In genomic region chr5:64866331-64867050, GRCm38 (mm10) we compare ENCODE assay signal across 8 mouse cellular contexts.
DNase-seq lines count a peak whose midpoint lies in the region; ATAC-seq and TF ChIP-seq lines count a peak whose summit lies in the region.

No protein-coding gene starts in this region.

- H3K27me3 ChIP-seq in ES-Bruce4 (ENCODE audit: control insufficient read depth, insufficient read depth, low read length, poor library complexity, severe bottlenecking): no peaks in the 10 kb centered on the region
- no peaks in the 10 kb centered on the region for H3K27me3 ChIP-seq in embryonic facial prominence, embryonic 14.5 days (replicated peaks; ENCODE audit: control insufficient read depth, insufficient read depth, low read length)
- no peaks in the 10 kb centered on the region for H3K27me3 ChIP-seq in heart, embryonic 10.5 days (ENCODE audit: insufficient read depth, poor library complexity, severe bottlenecking)
- no peaks in the 10 kb centered on the region for H3K27me3 ChIP-seq in lung, embryonic 14.5 days (ENCODE audit: insufficient read depth, low read length)

- no peak for TF ChIP-seq POLR2A in ES-Bruce4 (IDR thresholded peaks at IDR 0.05; ENCODE audit: insufficient read depth, low read length)

- peak; percentile 80 for DNase-seq in adrenal gland, postnatal 25 days
- peak; percentile 94 for DNase-seq in embryonic facial prominence, embryonic 14.5 days (ENCODE audit: low spot score)
- no peak for DNase-seq in heart, embryonic 10.5 days (ENCODE audit: low spot score)
- DNase-seq in kidney, postnatal 4 days: peak; percentile 93 to 94
- DNase-seq in lung, embryonic 14.5 days: peak; percentile 96
- DNase-seq in right cerebral cortex, postnatal 36 days (ENCODE audit: low spot score in 2 of 2): peak; percentile 62 to 69

- H3K4me3 ChIP-seq in ES-Bruce4 (ENCODE audit: low read depth, low read length): peak overlapping the region; percentile 0; the same call in 1 of the 2 replicates
- H3K4me3 ChIP-seq in embryonic facial prominence, embryonic 14.5 days (ENCODE audit: low read depth, low read length): no peak overlapping the region
- H3K4me3 ChIP-seq in heart, embryonic 10.5 days: no peak overlapping the region
- no peak overlapping the region for H3K4me3 ChIP-seq in lung, embryonic 14.5 days (ENCODE audit: low read depth, low read length)

- no peak for TF ChIP-seq CTCF in ES-Bruce4 (IDR thresholded peaks at IDR 0.05; ENCODE audit: low read depth, low read length)
- peak; percentile 70 for TF ChIP-seq CTCF in lung, embryonic 14.5 days (IDR thresholded peaks at IDR 0.05; ENCODE audit: low read depth)

- H3K9ac ChIP-seq in ES-Bruce4 (ENCODE audit: low read depth, poor library complexity, severe bottlenecking): peak overlapping the region; percentile 62
- no peak overlapping the region for H3K9ac ChIP-seq in embryonic facial prominence, embryonic 14.5 days (ENCODE audit: low read depth, low read length)
- no peak overlapping the region for H3K9ac ChIP-seq in lung, embryonic 14.5 days

- H3K4me2 ChIP-seq in embryonic facial prominence, embryonic 14.5 days (ENCODE audit: low read depth, low read length): no peak overlapping the region
- no peak overlapping the region for H3K4me2 ChIP-seq in lung, embryonic 14.5 days

- H3K9me3 ChIP-seq in ES-Bruce4 (replicated peaks; ENCODE audit: control insufficient read depth, insufficient read depth, low read length, poor library complexity, severe bottlenecking): peaks cover 12% of the 10 kb centered on the region
- H3K9me3 ChIP-seq in embryonic facial prominence, embryonic 14.5 days (ENCODE audit: control insufficient read depth, low read length): no peaks in the 10 kb centered on the region
- 0 out of 2 replicates have a peak, but pooled peaks cover 2% of the 10 kb centered on the region for H3K9me3 ChIP-seq in heart, embryonic 10.5 days
- no peaks in the 10 kb centered on the region for H3K9me3 ChIP-seq in lung, embryonic 14.5 days (ENCODE audit: low read depth, low read length)

- no peaks in the 10 kb centered on the region for H3K36me3 ChIP-seq in ES-Bruce4 (ENCODE audit: control insufficient read depth, insufficient read depth, low read length, poor library complexity, severe bottlenecking)
- H3K36me3 ChIP-seq in embryonic facial prominence, embryonic 14.5 days (ENCODE audit: control insufficient read depth, insufficient read depth, low read length): no peaks in the 10 kb centered on the region
- H3K36me3 ChIP-seq in heart, embryonic 10.5 days: no peaks in the 10 kb centered on the region
- no peaks in the 10 kb centered on the region for H3K36me3 ChIP-seq in lung, embryonic 14.5 days (ENCODE audit: insufficient read depth)

- H3K27ac ChIP-seq in ES-Bruce4 (ENCODE audit: insufficient read depth, low read length): peak overlapping the region; percentile 94
- peak overlapping the region; percentile 28; the same call in 1 of the 2 replicates for H3K27ac ChIP-seq in embryonic facial prominence, embryonic 14.5 days (replicated peaks; ENCODE audit: low read depth, low read length)
- peak overlapping the region; percentile 64 for H3K27ac ChIP-seq in heart, embryonic 10.5 days
- H3K27ac ChIP-seq in lung, embryonic 14.5 days (ENCODE audit: low read depth): no peak overlapping the region

- peaks cover 8% of the 10 kb centered on the region for H3K4me1 ChIP-seq in ES-Bruce4 (ENCODE audit: control insufficient read depth, insufficient read depth, low read length)
- peaks cover 26% of the 10 kb centered on the region for H3K4me1 ChIP-seq in embryonic facial prominence, embryonic 14.5 days (ENCODE audit: control insufficient read depth, insufficient read depth, low read length)
- H3K4me1 ChIP-seq in heart, embryonic 10.5 days: peaks cover 15% of the 10 kb centered on the region
- H3K4me1 ChIP-seq in lung, embryonic 14.5 days (ENCODE audit: insufficient read depth): peaks cover 7% of the 10 kb centered on the region

- no peak for ATAC-seq in embryonic facial prominence, embryonic 14.5 days (ENCODE audit: low read depth)
- ATAC-seq in lung, embryonic 14.5 days (ENCODE audit: insufficient read depth): no peak
- ATAC-seq in megakaryocyte-erythroid progenitor cell, adult 5-6 weeks (replicated peaks; ENCODE audit: low FRiP score, low TSS enrichment, poor library complexity, severe bottlenecking): no peak

- TF ChIP-seq EP300 in ES-Bruce4 (IDR thresholded peaks at IDR 0.05; ENCODE audit: insufficient read depth, low read depth, low read length): peak; percentile 78

- 33% methylated on average over 5 of the region's 5 CpGs for WGBS in embryonic facial prominence, embryonic 14.5 days
- WGBS in heart, embryonic 10.5 days: 39% methylated on average over 5 of the region's 5 CpGs
- 40% methylated on average over 5 of the region's 5 CpGs for WGBS in lung, embryonic 14.5 days
